Mouse (Mus musculus): ENCODE measurements around the gene Dohh.
A peak's percentile ranks its signal among the peaks of the same experiment; 100 is the strongest.

Gene Dohh

DNA sequence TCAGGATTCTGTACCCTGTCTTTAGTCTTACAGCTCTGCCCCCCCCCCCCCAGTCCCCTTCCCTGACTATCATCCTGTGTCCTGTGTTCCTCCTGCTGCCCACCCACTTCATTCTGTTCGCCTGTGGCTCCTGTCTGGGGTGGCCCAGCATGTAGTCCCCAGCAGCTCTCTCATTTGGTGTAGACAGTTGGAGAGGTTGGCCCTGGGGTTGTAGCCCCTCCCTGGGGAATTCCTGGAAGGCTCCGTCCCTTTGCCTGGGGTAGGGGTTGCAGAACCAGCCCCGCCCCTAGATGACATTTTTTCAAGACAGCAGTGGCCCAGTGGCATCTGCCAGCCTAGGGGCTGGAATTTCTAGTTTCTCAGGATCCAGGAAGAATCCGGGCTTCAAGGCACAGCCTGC lies 26.0 kb upstream of the Dohh start:
- DNase-seq, result no peak

GRCm38 (mm10) chr10:81358841-81359240 lies 25.4 kb upstream of the Dohh start:
- DNase-seq, result no peak

DNA sequence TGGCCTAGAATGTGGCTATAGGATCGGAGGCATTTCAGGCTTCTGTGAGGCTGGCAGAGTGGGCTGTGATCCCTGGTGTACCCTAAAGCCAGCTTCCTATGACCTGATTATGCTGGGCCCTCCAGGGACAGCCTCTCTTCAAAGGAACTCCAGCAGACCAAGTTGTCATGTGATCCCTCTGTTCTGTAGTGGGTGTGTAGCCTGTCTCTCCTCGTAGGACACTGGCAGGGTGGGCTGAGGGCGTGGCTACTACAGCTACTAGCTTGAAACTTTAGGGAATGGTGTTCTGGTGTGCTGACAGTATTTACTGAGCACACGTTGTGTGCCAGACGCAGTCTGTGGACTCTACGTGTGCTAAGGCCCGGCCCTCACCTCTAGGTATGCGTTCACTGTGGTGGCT lies 23.5 kb upstream of the Dohh start:
- no peak for DNase-seq

GRCm38 (mm10) chr10:81362336-81362949 lies 21.8 kb upstream of the Dohh start:
- DNase-seq, result no peak

DNA sequence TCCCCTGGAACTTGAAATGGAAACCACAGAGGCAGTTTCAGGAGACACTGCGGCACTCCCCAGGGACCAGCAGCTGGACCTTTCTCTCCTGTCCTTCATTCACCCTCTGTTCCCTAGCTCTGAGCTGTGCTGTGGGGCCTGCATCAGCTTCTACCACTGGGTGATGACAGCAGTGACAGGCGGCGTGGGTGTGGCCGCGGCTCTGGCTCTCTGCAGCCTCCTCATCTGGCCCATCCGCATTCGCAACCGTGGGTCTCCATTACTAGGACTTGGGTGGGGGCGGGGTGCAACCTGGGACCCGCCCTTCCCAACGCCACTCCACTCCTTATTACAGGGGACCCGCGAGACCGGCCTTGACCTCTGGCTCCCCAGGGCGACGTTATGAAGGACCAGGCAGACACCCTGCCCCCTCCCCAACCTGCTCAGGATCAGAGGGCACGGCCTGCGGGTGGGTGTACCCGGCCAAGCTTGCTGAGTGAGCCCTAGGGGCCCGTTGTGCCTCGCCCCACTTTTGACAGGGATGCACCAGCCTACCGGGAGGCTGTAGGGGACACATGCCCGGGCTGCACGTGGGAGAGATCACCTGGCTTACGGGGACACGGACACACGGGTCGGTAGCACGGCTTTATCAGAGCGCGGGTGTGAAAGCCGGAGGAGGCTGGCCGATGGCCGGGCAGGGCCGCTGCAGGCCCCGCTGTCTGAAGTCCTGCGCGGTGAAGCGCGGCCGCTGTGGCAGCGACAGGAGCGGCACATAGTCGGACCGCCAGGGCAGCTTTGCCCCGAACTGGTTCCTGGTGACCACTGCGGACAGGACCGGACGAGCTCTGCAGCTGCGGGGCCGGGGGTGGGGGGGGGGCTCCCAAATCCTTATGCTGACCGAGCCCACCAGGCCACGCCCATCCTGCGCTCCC lies 20.5 kb upstream of the Dohh start:
- no peak for DNase-seq

DNA sequence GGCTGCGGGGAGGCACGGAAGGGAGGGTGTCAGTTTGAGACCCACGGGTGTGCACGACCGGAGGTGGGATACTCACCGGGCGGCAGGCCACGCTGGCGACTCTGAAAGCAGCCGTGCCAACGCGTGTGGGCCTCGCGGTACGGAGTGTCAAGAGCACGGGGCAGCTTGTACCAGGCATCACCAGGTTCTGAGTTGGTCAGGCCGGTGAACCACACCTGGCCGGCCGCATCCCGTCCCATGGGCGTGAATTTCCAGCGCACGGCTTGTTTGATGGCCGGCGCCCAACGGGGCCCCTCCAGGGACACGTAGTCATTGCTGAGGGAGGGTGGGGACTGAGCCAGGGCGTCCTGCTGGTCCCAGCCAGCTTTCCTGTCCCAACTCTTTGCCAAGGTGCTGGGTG lies 19.6 kb upstream of the Dohh start:
- no peak for DNase-seq

- no peak for DNase-seq
Observed at GRCm38 (mm10) chr10:81365073-81365472, 19.2 kb upstream of the Dohh start.

- DNase-seq, result no peak
Observed at GRCm38 (mm10) chr10:81365672-81366476, 18.4 kb upstream of the Dohh start, which contains the start of gene 4930404N11Rik. TSS of gene 4930404N11Rik (minus strand) at chr10:81365816.

GRCm38 (mm10) chr10:81366477-81367206 lies 17.6 kb upstream of the Dohh start:
- no peak for DNase-seq

GRCm38 (mm10) chr10:81367207-81367495 lies 17.1 kb upstream of the Dohh start:
- no peak for DNase-seq

DNA sequence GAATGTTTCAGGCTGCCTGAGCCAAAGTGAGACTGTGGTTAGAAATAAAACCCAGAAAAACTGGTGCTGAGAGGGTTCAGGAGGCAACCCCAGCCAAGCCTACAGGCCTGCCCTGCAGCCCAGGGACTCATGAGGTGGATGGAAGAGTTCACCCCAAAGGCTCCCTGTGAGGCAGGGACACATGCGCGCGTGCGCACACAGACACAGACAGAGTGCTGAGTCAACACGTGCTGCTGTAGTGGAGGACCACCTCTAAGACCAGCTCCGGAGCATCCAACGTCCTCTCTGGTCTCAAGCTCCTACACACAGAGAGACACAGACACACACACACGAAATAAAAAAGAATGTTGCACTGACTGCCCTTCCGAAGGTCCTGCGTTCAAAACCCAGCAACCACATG lies 8.9 kb upstream of the Dohh start:
- DNase-seq, result no peak

DNA sequence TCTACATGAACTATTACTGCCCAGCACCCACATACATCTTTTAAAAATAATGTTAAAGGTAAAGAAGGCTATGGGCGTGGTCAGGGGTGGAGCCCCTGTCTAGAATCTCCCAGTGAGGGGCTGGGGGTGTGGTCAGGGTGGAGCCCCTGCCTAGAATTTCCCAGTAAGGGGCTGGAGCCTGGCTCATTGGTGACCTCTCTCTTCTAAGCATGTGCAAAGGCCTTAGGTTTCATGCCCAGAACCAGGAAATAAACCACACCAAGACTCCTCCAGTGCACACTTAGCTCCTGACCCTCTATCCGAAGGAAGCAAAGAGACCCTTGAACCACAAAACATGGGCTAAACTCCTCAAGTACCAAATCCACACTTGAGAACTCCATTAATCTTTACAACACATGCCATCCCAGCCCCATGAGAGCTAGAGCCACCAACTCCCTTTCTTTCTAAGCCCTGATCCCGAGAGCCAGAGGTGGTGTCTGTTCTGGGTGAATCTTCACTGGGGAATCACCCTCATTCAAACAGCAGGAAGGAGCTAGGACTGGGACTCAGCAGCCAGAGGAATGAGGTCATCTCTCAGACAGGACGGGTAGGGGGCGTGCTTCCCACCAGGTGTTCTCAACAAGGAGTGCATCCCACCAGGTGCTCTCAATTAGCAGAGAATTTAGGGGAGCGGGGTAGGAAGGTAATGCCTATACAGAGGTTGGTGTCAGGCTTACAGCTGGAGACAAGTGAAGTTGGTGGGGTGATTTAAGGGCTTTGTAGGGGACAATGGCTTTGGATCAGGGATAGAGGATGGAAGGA lies 7.5 kb upstream of the Dohh start:
- DNase-seq, result no peak

DNA sequence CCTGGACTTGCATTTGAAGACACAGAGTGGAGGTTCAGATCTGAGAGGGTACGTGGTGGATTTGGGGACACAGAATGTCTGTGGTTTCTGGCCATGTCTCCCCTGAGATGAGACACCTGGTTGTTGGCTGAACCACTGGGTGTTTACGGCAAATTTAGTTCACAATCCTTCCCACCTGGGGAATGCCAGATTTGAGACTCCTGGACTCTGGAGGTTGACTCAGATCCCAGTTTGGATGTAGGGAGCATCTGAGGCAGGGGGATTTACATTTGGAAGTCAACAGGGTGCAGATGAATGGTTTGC lies 6.9 kb upstream of the Dohh start:
- DNase-seq, result no peak

GRCm38 (mm10) chr10:81377793-81378552 lies 6.3 kb upstream of the Dohh start, which contains the start of gene Fzr1:
TSS of gene Fzr1 (minus strand) at chr10:81378516.
- no peak for DNase-seq

GRCm38 (mm10) chr10:81378553-81379182 lies 5.6 kb upstream of the Dohh start:
- DNase-seq, result peak; percentile 100

- DNase-seq, result no peak
Observed at GRCm38 (mm10) chr10:81379183-81379553, 5.1 kb upstream of the Dohh start.

GRCm38 (mm10) chr10:81379809-81380378 lies 4.3 kb upstream of the Dohh start:
- no peak for DNase-seq

- no peak for DNase-seq
Observed at GRCm38 (mm10) chr10:81382039-81382438, 2.2 kb upstream of the Dohh start.

DNA sequence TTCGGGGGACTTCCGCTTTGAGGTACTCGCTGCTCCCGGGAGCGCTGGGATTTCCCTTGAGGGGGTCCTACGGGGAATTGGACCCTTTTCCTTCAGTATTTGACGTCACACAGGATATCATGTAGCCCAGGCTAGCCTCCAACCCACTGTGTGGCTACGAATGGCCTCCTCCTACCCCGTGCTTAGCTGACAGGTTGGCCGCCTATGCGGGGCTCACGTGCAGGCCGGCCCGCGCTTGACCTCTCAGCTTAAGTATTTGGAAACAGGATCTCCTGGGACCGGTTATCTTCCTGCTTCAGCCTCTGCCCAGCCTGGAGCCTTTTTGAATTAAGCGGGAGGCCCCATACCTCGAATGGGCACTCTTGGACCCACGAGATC lies 366 bp downstream of the Dohh start:
- no peak for DNase-seq

DNA sequence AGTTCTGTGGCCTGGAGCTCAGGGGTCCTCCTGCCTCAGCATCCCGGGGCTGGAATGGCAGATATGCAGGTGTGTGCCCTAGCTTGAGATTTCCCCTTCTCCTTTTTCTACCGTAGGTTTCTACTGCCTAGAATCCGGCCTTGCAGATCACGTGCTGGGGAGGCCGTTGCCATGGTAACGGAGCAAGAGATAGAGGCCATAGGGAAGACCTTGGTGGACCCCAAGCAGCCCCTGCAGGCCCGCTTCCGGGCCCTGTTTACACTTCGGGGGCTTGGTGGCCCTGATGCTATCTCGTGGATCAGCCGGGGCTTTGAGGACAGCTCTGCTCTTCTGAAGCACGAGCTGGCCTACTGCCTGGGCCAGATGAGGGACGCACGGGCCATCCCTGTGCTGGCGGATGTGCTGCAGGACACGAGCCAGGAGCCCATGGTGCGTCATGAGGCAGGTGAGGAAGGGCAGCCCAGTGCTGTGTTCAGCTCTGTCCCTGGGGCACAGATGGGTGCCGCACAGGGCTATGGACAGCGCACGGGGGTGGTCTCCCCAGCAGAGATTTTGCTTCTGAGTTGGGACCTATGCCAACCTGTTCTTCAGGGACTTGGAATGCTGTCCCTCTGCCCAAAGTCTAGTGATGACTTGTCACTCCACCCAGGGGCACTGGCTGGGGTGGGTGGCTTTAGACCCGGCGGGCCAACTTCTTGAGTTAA lies 1.5 kb downstream of the Dohh start:
- DNase-seq, result no peak

Data from thymus, adult 18-20 months (tissue).